Mouse (Mus musculus) bone marrow, adult 2 months (tissue): ENCODE results near the gene Kyat1. TPM values are rescaled to one million over a fixed set of nuclear protein-coding genes. Genes with fewer than 3 reads are reported as not detected.

ENCODE experiments used
- H3K27ac ChIP-seq: fragments of 200-500 bp; 2 replicates; pipeline ENCODE4 v1.5.1; 2012; ENCODE audit warnings: low read depth, mild to moderate bottlenecking, control low read depth, inconsistent platforms, low read length; ENCODE audit not compliant: control insufficient read depth, poor library complexity, insufficient read depth
- H3K4me1 ChIP-seq: fragments of 200-500 bp; 2 replicates; pipeline ENCODE4 v1.6.1; 2011; ENCODE audit warnings: low read length; ENCODE audit not compliant: control insufficient read depth, insufficient read depth
- H3K4me3 ChIP-seq: fragments of 200-500 bp; replicated peaks from 2 replicates; pipeline ENCODE3; 2011; ENCODE audit warnings: mild to moderate bottlenecking, low read depth, low read length, control low read depth; ENCODE audit not compliant: control insufficient read depth
- CTCF ChIP-seq: fragments of 200-500 bp; IDR thresholded peaks from 2 replicates; pipeline ENCODE4 v1.5.1; 2011; ENCODE audit warnings: low read length, control low read depth; ENCODE audit not compliant: control insufficient read depth, insufficient read depth
- POLR2A ChIP-seq: fragments of 200-500 bp; IDR thresholded peaks from 2 replicates; pipeline ENCODE4 v1.6.1; 2011; ENCODE audit warnings: low read depth, mild to moderate bottlenecking, control low read depth, low read length, borderline replicate concordance; ENCODE audit not compliant: control insufficient read depth
- WGBS: fragments of 180-500 bp; shearing (Covaris S2); methylation state at CpG from one replicate; pipeline ENCODE4 v1.1.7; 2018; 5-methylcytosine and 5-hydroxymethylcytosine counted together
- polyA plus RNA-seq: library from polyadenylated mRNA; stranded (reverse); fragments of >200 nt; gene quantifications from 2 replicates; pipeline ENCODE4 v1.2.4, GENCODE M21; 2011; ENCODE audit warnings: low replicate concordance; ENCODE audit not compliant: missing spikeins, insufficient read depth, insufficient read length

The Kyat1 gene
- 4.2 and 6.5 TPM in 2 replicates for polyA plus RNA-seq

DNA sequence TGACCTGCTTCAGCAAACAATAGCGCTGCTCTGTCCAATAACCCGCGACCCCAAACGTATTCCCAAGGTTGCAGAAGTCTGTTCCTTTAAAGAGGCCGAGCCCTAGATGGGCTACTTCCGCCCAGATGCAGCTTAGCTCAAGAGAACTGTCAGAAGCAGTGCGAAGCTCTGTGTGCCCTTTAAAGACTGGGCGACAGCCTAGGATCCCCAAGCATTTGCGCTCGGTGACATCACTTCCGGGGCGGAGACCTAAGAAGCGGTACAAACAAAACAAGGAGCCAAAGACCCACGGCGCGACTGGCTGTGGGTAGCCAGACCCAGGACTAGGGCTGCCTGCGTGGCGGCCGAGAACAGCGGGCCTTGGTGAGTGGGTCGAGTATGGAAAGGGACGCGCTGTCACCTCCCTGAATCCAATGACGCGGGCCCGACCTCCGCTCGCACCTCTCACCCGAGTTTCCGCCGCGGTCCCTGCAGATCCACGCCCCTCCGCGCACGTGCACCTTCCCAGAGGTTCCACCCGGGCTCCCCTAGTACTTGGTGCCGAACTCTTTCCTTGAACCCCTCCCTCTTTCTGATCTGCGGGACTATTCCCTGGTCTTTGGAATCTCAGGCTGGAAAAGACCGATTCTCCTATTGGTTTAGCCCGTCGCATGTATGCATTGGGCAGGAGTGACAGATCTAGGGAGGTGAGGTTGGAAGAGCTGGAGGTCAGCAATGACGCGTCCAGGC is at the start of gene Kyat1:
Gene Kyat1, minus strand, starts transcription at position 219 of the 729 bp plus-strand sequence.
- Histone ChIP-seq H3K4me3 (peak within 1 kb of the TSS; percentile 79), H3K4me1 (peaks cover 2% of the 10 kb centered on the region; the same call in 1 of the 2 replicates), H3K27ac (peak within 1 kb of the TSS; percentile 34; the same call in 1 of the 2 replicates)
- TF ChIP-seq CTCF, result no peak
- peak; percentile 70; the same call in 1 of the 2 replicates for TF ChIP-seq POLR2A
- under 1% methylated on average over 44 of the region's 44 CpGs for WGBS

GRCm38 (mm10) chr2:30253809-30254208 is 48.2 kb upstream of the Kyat1 start:
- H3K27ac ChIP-seq, result no peak overlapping the region
- no peak for TF ChIP-seq POLR2A
- TF ChIP-seq CTCF, result no peak
- H3K4me3 ChIP-seq, result no peak overlapping the region
- H3K4me1 ChIP-seq, result peaks cover 17% of the 10 kb centered on the region
- 17% methylated on average over 5 of the region's 5 CpGs for WGBS

GRCm38 (mm10) chr2:30252521-30252920 is 46.9 kb upstream of the Kyat1 start:
- no peak for TF ChIP-seq CTCF
- peak overlapping the region; percentile 78 for H3K27ac ChIP-seq
- peaks cover 15% of the 10 kb centered on the region for H3K4me1 ChIP-seq
- H3K4me3 ChIP-seq, result no peak overlapping the region
- WGBS, result 71% methylated on average over 3 of the region's 3 CpGs

GRCm38 (mm10) chr2:30251417-30252104 is 45.9 kb upstream of the Kyat1 start:
- Histone ChIP-seq H3K4me1 (peaks cover 15% of the 10 kb centered on the region), H3K4me3 (no peak overlapping the region), H3K27ac (peak overlapping the region; percentile 78)
- TF ChIP-seq POLR2A (peak; percentile 55; the same call in 1 of the 2 replicates), CTCF (no peak)
- 28% methylated on average over 5 of the region's 5 CpGs for WGBS

DNA sequence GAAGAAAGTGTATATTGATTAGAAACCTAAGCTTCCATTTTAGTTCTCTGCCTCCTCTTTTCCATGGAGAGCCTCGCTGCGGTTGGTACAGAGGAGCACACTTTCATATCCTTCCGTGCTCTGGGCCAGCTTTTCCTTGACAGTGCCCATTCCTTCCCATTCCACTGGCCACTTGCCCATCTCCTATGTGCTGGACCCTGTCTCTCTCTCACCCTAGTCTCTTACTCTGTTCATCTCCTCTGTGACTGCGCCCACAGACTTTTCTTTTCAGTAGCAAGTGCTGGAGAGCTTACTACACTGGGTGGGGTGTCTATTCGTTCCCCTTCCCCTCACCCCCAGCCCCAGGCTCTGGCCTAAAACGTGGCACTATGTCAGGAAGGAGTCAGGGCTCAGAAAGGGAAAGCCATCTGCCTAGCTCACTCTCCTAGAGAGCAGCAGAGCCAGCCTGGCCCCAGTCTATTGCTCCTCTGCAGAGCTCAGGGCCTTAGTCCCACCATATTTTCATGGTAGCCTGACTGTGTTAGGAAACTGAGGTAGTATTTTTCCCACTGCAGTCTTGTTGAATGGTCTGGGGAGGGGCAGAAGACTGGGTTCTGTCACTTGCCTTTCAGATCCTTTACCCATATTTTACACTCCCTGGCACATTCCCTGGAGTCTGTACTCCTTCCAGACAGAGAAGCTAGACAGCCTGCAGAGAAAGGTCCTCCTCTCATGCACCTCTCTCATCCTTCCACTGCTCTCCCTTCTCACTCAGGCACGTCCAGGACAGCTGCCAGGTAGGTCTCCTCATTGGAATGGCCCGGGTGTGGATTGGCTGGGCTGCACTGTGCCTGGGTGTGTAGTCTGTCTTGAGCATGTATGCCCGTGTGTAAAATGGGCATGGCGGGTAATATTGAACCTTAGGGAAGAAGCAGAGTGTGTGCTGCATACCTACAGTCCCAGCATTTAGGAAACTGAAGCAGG is 44.8 kb upstream of the Kyat1 start:
- WGBS, result 85% methylated on average over 10 of the region's 10 CpGs
- no peak overlapping the region for H3K27ac ChIP-seq
- H3K4me1 ChIP-seq, result peaks cover 19% of the 10 kb centered on the region
- TF ChIP-seq POLR2A, result no peak
- TF ChIP-seq CTCF, result no peak
- no peak overlapping the region for H3K4me3 ChIP-seq

DNA sequence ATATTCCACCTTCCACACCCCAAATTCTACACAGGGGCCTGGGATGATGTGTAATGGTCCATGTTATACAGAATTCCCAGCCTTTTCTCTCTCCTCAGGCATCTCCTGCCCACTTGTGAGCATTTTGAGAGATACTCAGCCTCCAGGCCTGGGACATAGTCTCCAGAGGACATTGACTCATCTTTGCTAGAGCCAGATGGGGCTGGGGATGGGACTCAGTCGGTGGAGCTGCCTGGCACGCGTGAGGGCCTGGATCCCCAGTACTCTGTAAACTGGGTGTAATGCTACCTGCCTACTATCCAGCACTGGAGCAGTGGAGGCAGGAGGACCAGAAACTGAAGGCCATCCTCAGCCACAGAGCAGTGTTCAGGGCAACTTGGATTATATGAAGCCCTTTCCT is 43.5 kb upstream of the Kyat1 start:
- whole genome bisulfite sequencing, result 96% methylated on average over 3 of the region's 3 CpGs
- H3K4me1 ChIP-seq, result peaks cover 19% of the 10 kb centered on the region
- TF ChIP-seq POLR2A (no peak), CTCF (no peak)
- H3K4me3 ChIP-seq, result no peak overlapping the region
- H3K27ac ChIP-seq, result no peak overlapping the region

DNA sequence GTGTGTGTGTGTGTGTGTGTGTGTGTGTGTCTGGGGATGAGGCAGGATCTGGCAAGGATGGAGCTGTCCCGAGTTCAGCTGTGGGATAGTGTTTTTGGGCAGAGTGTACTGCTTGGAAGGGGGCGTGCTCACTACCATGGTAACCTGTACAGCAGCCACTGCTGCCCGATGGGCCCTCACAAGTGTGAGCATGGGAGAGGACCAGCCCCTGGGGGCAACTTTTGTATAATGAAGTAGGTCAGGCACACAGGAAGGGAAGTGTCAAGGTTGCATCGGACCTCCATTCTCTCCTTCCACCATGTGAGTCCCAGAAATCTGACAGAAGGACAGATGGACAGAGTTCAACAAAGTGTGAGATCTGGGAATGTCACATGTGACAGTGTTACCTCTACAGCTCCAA is 42.0 kb upstream of the Kyat1 start:
- peaks cover 16% of the 10 kb centered on the region for H3K4me1 ChIP-seq
- no peak overlapping the region for H3K27ac ChIP-seq
- H3K4me3 ChIP-seq, result no peak overlapping the region
- 78% methylated on average over 4 of the region's 4 CpGs for WGBS
- TF ChIP-seq POLR2A (no peak), CTCF (no peak)

DNA sequence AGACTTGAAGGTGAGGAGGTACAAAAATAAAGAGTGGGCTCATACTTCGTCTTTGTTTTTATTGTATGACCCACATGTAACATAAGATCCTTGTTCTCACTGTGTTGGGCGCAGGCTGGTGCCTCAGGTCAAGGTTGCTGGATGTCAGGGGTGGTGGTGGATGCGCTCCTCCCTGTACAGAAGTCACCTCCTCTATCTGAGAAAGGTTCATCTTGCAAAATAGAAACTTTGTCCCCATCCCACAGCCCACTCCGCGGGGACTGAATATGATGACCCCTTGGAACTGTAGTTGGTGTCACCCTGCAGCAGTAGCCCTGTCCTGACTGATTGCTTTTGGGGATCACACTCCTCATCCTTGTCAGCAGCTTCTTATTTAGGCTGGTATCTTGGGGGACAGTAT is 41.4 kb upstream of the Kyat1 start:
- no peak for TF ChIP-seq CTCF
- peaks cover 12% of the 10 kb centered on the region for H3K4me1 ChIP-seq
- 91% methylated on average over 5 of the region's 5 CpGs for WGBS
- H3K4me3 ChIP-seq, result no peak overlapping the region
- no peak overlapping the region for H3K27ac ChIP-seq
